Mouse (Mus musculus) neural tube, embryonic 12.5 days (tissue): ENCODE measurements around the gene Jun. TPM values are rescaled to one million over a fixed set of nuclear protein-coding genes. Genes with fewer than 3 reads are reported as not detected.

Source experiments
- ATAC-seq: fragments of 200-750 bp; cut with Nextera tagmentation; 2 replicates; pipeline ENCODE4 v1.8.0; 2017; ENCODE audit warnings: low read depth, mild to moderate bottlenecking, moderate TSS enrichment, moderate library complexity; ENCODE audit not compliant: low FRiP score
- H3K27ac ChIP-seq: fragments of 300-500 bp; sonication (generic); 2 replicates; pipeline ENCODE4 v1.5.1; 2016
- H3K27me3 ChIP-seq: fragments of 300-500 bp; sonication (generic); replicated peaks from 2 replicates; pipeline ENCODE4 v1.6.1; 2016; ENCODE audit warnings: mild to moderate bottlenecking
- H3K36me3 ChIP-seq: fragments of 300-500 bp; sonication (generic); 2 replicates; pipeline ENCODE4 v1.6.1; 2016; ENCODE audit warnings: mild to moderate bottlenecking
- H3K4me1 ChIP-seq: fragments of 300-500 bp; sonication (generic); 2 replicates; pipeline ENCODE4 v1.6.1; 2016
- H3K4me2 ChIP-seq: fragments of 300-500 bp; sonication (generic); replicated peaks from 2 replicates; pipeline ENCODE4 v1.6.1; 2016; ENCODE audit warnings: mild to moderate bottlenecking
- H3K4me3 ChIP-seq: fragments of 300-500 bp; sonication (generic); 2 replicates; pipeline ENCODE4 v1.5.1; 2016
- H3K9ac ChIP-seq: fragments of 300-500 bp; sonication (generic); 2 replicates; pipeline ENCODE4 v1.6.1; 2016; ENCODE audit warnings: mild to moderate bottlenecking
- H3K9me3 ChIP-seq: fragments of 300-500 bp; sonication (generic); 2 replicates; pipeline ENCODE4 v1.6.1; 2016; ENCODE audit warnings: mild to moderate bottlenecking
- WGBS: fragments of 180-500 bp; shearing (Covaris S2); methylation state at CpG from one replicate; pipeline ENCODE4 v1.1.7; 2016; 5-methylcytosine and 5-hydroxymethylcytosine counted together
- polyA plus RNA-seq: library from polyadenylated mRNA; unstranded; fragments of >200 nt; fragmentation: Nextera tagmentation; extraction: Ambion mirVana; gene quantifications from 2 replicates; pipeline ENCODE4 v1.2.1, GENCODE M21; 2016

The Jun gene
- polyA plus RNA-seq, 1 experiment from 2014 or later: 104 TPM

GRCm38 (mm10) chr4:95091536-95091935, 39.5 kb upstream of the Jun start:
- H3K4me2 ChIP-seq: no peak overlapping the region
- no peaks in the 10 kb centered on the region for H3K9me3 ChIP-seq
- WGBS: 84% methylated on average over 4 of the region's 4 CpGs
- no peaks in the 10 kb centered on the region for H3K4me1 ChIP-seq
- no peaks in the 10 kb centered on the region for H3K36me3 ChIP-seq
- no peak overlapping the region for H3K9ac ChIP-seq
- H3K27me3 ChIP-seq: no peaks in the 10 kb centered on the region
- H3K27ac ChIP-seq: no peak overlapping the region
- H3K4me3 ChIP-seq: no peak overlapping the region
- ATAC-seq: no peak

- H3K9me3 ChIP-seq: no peaks in the 10 kb centered on the region
- ATAC-seq: no peak
- no peak overlapping the region for H3K4me3 ChIP-seq
- H3K36me3 ChIP-seq: no peaks in the 10 kb centered on the region
- no peak overlapping the region for H3K9ac ChIP-seq
- H3K27ac ChIP-seq: no peak overlapping the region
- H3K4me1 ChIP-seq: no peaks in the 10 kb centered on the region
- no peak overlapping the region for H3K4me2 ChIP-seq
- no peaks in the 10 kb centered on the region for H3K27me3 ChIP-seq
Measured at GRCm38 (mm10) chr4:95089968-95090367, 37.9 kb upstream of the Jun start.

GRCm38 (mm10) chr4:95089053-95089452, 37.0 kb upstream of the Jun start:
- no peaks in the 10 kb centered on the region for H3K27me3 ChIP-seq
- H3K27ac ChIP-seq: no peak overlapping the region
- WGBS: 94% methylated on average over 5 of the region's 5 CpGs
- H3K36me3 ChIP-seq: no peaks in the 10 kb centered on the region
- H3K4me3 ChIP-seq: no peak overlapping the region
- H3K9ac ChIP-seq: no peak overlapping the region
- no peaks in the 10 kb centered on the region for H3K9me3 ChIP-seq
- H3K4me2 ChIP-seq: no peak overlapping the region
- no peak for ATAC-seq
- H3K4me1 ChIP-seq: no peaks in the 10 kb centered on the region

- ATAC-seq: no peak
- Histone ChIP-seq H3K9me3 (no peaks in the 10 kb centered on the region), H3K27me3 (no peaks in the 10 kb centered on the region), H3K27ac (no peak overlapping the region), H3K9ac (no peak overlapping the region), H3K4me1 (peaks cover 5% of the 10 kb centered on the region; the same call in 1 of the 2 replicates), H3K4me3 (no peak overlapping the region), H3K36me3 (no peaks in the 10 kb centered on the region), H3K4me2 (no peak overlapping the region)
- 86% methylated on average over 8 of the region's 8 CpGs for WGBS
Measured at GRCm38 (mm10) chr4:95083957-95084356, 31.9 kb upstream of the Jun start.

GRCm38 (mm10) chr4:95083191-95083729, 31.2 kb upstream of the Jun start:
- Histone ChIP-seq H3K27me3 (no peaks in the 10 kb centered on the region), H3K4me3 (no peak overlapping the region), H3K9ac (no peak overlapping the region), H3K36me3 (no peaks in the 10 kb centered on the region), H3K4me1 (peaks cover 5% of the 10 kb centered on the region; the same call in 1 of the 2 replicates), H3K9me3 (no peaks in the 10 kb centered on the region), H3K4me2 (no peak overlapping the region), H3K27ac (no peak overlapping the region)
- 55% methylated on average over 5 of the region's 5 CpGs for WGBS
- peak; percentile 76; the same call in 1 of the 2 replicates for ATAC-seq

- H3K4me3 ChIP-seq: no peak overlapping the region
- WGBS: 77% methylated on average over 4 of the region's 4 CpGs
- no peak overlapping the region for H3K9ac ChIP-seq
- ATAC-seq: 0 out of 2 replicates have a peak, but pooled peaks have one; percentile 30
- H3K4me1 ChIP-seq: peaks cover 5% of the 10 kb centered on the region; the same call in 1 of the 2 replicates
- H3K4me2 ChIP-seq: no peak overlapping the region
- no peaks in the 10 kb centered on the region for H3K36me3 ChIP-seq
- H3K27me3 ChIP-seq: no peaks in the 10 kb centered on the region
- H3K27ac ChIP-seq: no peak overlapping the region
- H3K9me3 ChIP-seq: no peaks in the 10 kb centered on the region
Measured at GRCm38 (mm10) chr4:95082481-95083088, 30.6 kb upstream of the Jun start.

GRCm38 (mm10) chr4:95081632-95082031, 29.6 kb upstream of the Jun start:
- no peak overlapping the region for H3K27ac ChIP-seq
- no peaks in the 10 kb centered on the region for H3K36me3 ChIP-seq
- 78% methylated on average over 8 of the region's 8 CpGs for WGBS
- no peak for ATAC-seq
- H3K27me3 ChIP-seq: no peaks in the 10 kb centered on the region
- H3K4me3 ChIP-seq: no peak overlapping the region
- H3K4me1 ChIP-seq: peaks cover 5% of the 10 kb centered on the region; the same call in 1 of the 2 replicates
- H3K9me3 ChIP-seq: no peaks in the 10 kb centered on the region
- H3K9ac ChIP-seq: no peak overlapping the region
- H3K4me2 ChIP-seq: no peak overlapping the region

GRCm38 (mm10) chr4:95078625-95079024, 26.6 kb upstream of the Jun start:
- H3K36me3 ChIP-seq: no peaks in the 10 kb centered on the region
- no peak overlapping the region for H3K27ac ChIP-seq
- H3K9ac ChIP-seq: no peak overlapping the region
- H3K27me3 ChIP-seq: no peaks in the 10 kb centered on the region
- WGBS: 54% methylated on average over 8 of the region's 8 CpGs
- no peaks in the 10 kb centered on the region for H3K9me3 ChIP-seq
- no peak for ATAC-seq
- peaks cover 5% of the 10 kb centered on the region; the same call in 1 of the 2 replicates for H3K4me1 ChIP-seq
- H3K4me3 ChIP-seq: no peak overlapping the region
- no peak overlapping the region for H3K4me2 ChIP-seq

GRCm38 (mm10) chr4:95076279-95076678, 24.3 kb upstream of the Jun start:
- ATAC-seq: no peak
- Histone ChIP-seq H3K27me3 (no peaks in the 10 kb centered on the region), H3K4me2 (no peak overlapping the region), H3K4me1 (0 out of 2 replicates have a peak, but pooled peaks cover 3% of the 10 kb centered on the region), H3K4me3 (no peak overlapping the region), H3K9me3 (no peaks in the 10 kb centered on the region), H3K36me3 (no peaks in the 10 kb centered on the region), H3K9ac (no peak overlapping the region), H3K27ac (no peak overlapping the region)
- 66% methylated on average over 14 of the region's 14 CpGs for WGBS

GRCm38 (mm10) chr4:95075591-95076002, 23.6 kb upstream of the Jun start:
- no peaks in the 10 kb centered on the region for H3K9me3 ChIP-seq
- 93% methylated on average over 17 of the region's 17 CpGs for whole genome bisulfite sequencing
- no peak overlapping the region for H3K9ac ChIP-seq
- H3K4me2 ChIP-seq: no peak overlapping the region
- no peak overlapping the region for H3K4me3 ChIP-seq
- H3K36me3 ChIP-seq: no peaks in the 10 kb centered on the region
- H3K4me1 ChIP-seq: 0 out of 2 replicates have a peak, but pooled peaks cover 3% of the 10 kb centered on the region
- no peak overlapping the region for H3K27ac ChIP-seq
- ATAC-seq: no peak
- no peaks in the 10 kb centered on the region for H3K27me3 ChIP-seq

- no peaks in the 10 kb centered on the region for H3K36me3 ChIP-seq
Measured at GRCm38 (mm10) chr4:95074319-95074718, 22.3 kb upstream of the Jun start.

GRCm38 (mm10) chr4:95073214-95073750, 21.3 kb upstream of the Jun start:
- H3K27ac ChIP-seq: no peak overlapping the region
- no peaks in the 10 kb centered on the region for H3K9me3 ChIP-seq
- 0 out of 2 replicates have a peak, but pooled peaks cover 3% of the 10 kb centered on the region for H3K4me1 ChIP-seq
- no peak for ATAC-seq
- H3K27me3 ChIP-seq: no peaks in the 10 kb centered on the region
- no peak overlapping the region for H3K4me3 ChIP-seq
- WGBS: 60% methylated on average over 10 of the region's 10 CpGs
- H3K4me2 ChIP-seq: no peak overlapping the region
- H3K36me3 ChIP-seq: no peaks in the 10 kb centered on the region
- H3K9ac ChIP-seq: no peak overlapping the region

More at GRCm38 (mm10) chr4:95074319-95074718, 22.3 kb upstream of the Jun start:
- H3K27me3 ChIP-seq: no peaks in the 10 kb centered on the region
- H3K4me1 ChIP-seq: 0 out of 2 replicates have a peak, but pooled peaks cover 3% of the 10 kb centered on the region
- no peak overlapping the region for H3K4me3 ChIP-seq
- H3K27ac ChIP-seq: no peak overlapping the region
- no peak overlapping the region for H3K9ac ChIP-seq
- no peak for ATAC-seq
- H3K4me2 ChIP-seq: no peak overlapping the region
- 90% methylated on average over 6 of the region's 6 CpGs for WGBS
- no peaks in the 10 kb centered on the region for H3K9me3 ChIP-seq
